Mouse (Mus musculus) hindbrain, embryonic 16.5 days (tissue): ENCODE data around the gene Gm10318. TPM values are rescaled to one million over a fixed set of nuclear protein-coding genes. Genes with fewer than 3 reads are reported as not detected.

Experiments
- ATAC-seq: fragments of 200-750 bp; cut with Nextera tagmentation; 2 replicates; pipeline ENCODE4 v1.8.0; 2017; ENCODE audit warnings: moderate TSS enrichment, moderate library complexity
- H3K27ac ChIP-seq: fragments of 300-500 bp; sonication (generic); 2 replicates; pipeline ENCODE4 v1.5.1; 2014; ENCODE audit warnings: low read depth, mild to moderate bottlenecking, control low read depth, low read length, moderate library complexity
- H3K27me3 ChIP-seq: fragments of 300-500 bp; sonication (generic); replicated peaks from 2 replicates; pipeline ENCODE4 v1.6.1; 2014; ENCODE audit warnings: low read length; ENCODE audit not compliant: control insufficient read depth, insufficient read depth
- H3K36me3 ChIP-seq: fragments of 300-500 bp; sonication (generic); 2 replicates; pipeline ENCODE4 v1.6.1; 2014; ENCODE audit warnings: mild to moderate bottlenecking, low read length, moderate library complexity, mixed read lengths; ENCODE audit not compliant: control insufficient read depth, insufficient read depth
- H3K4me1 ChIP-seq: fragments of 300-500 bp; sonication (generic); 2 replicates; pipeline ENCODE4 v1.6.1; 2014; ENCODE audit warnings: low read depth, low read length; ENCODE audit not compliant: control insufficient read depth, insufficient read depth
- H3K4me2 ChIP-seq: fragments of 300-500 bp; sonication (generic); 2 replicates; pipeline ENCODE4 v1.6.1; 2014; ENCODE audit warnings: mild to moderate bottlenecking, low read length, control low read depth, moderate library complexity
- H3K4me3 ChIP-seq: fragments of 300-500 bp; sonication (generic); 2 replicates; pipeline ENCODE4 v1.5.1; 2014; ENCODE audit warnings: mild to moderate bottlenecking, low read length, control low read depth, moderate library complexity
- H3K9ac ChIP-seq: fragments of 300-500 bp; sonication (generic); 2 replicates; pipeline ENCODE4 v1.6.1; 2014; ENCODE audit warnings: low read depth, mild to moderate bottlenecking, control low read depth, low read length, moderate library complexity
- H3K9me3 ChIP-seq: fragments of 300-500 bp; sonication (generic); 2 replicates; pipeline ENCODE4 v1.6.1; 2014; ENCODE audit warnings: mild to moderate bottlenecking, low read length, moderate library complexity; ENCODE audit not compliant: control insufficient read depth
- WGBS: fragments of 180-500 bp; shearing (Covaris S2); extraction: QIAGEN DNeasy Blood & Tissue Kit; methylation state at CpG from one replicate; pipeline ENCODE4 v1.1.7; 2014; 5-methylcytosine and 5-hydroxymethylcytosine counted together
- polyA plus RNA-seq: library from polyadenylated mRNA; unstranded; fragments of >200 nt; fragmentation: Nextera tagmentation; extraction: Ambion mirVana; gene quantifications from 2 replicates; pipeline ENCODE4 v1.2.1, GENCODE M21; 2015

Gm10318 gene
- polyA plus RNA-seq, 1 experiment from 2014 or later, result not detected

- Histone ChIP-seq H3K4me3 (no peak overlapping the region), H3K27ac (no peak overlapping the region), H3K36me3 (no peaks in the 10 kb centered on the region; the same call in 1 of the 2 replicates), H3K4me2 (no peak overlapping the region), H3K9me3 (peaks cover 7% of the 10 kb centered on the region), H3K27me3 (no peaks in the 10 kb centered on the region), H3K4me1 (no peaks in the 10 kb centered on the region), H3K9ac (no peak overlapping the region)
- 84% methylated on average over 6 of the region's 6 CpGs for WGBS
- ATAC-seq, result no peak
Observed at GRCm38 (mm10) chr10:77839006-77839405, 13.7 kb upstream of the Gm10318 start.

GRCm38 (mm10) chr10:77846503-77846902 is 6.2 kb upstream of the Gm10318 start, which contains the start of gene Gm36176:
TSS of gene Gm36176 (plus strand) at chr10:77846803.
- no peak within 1 kb of the TSS for H3K9ac ChIP-seq
- no peaks in the 10 kb centered on the region; the same call in 1 of the 2 replicates for H3K36me3 ChIP-seq
- H3K27me3 ChIP-seq, result no peaks in the 10 kb centered on the region
- ATAC-seq, result no peak
- H3K27ac ChIP-seq, result no peak within 1 kb of the TSS
- H3K4me3 ChIP-seq, result no peak within 1 kb of the TSS
- H3K4me1 ChIP-seq, result no peaks in the 10 kb centered on the region
- 78% methylated on average over 2 of the region's 3 CpGs for WGBS
- H3K4me2 ChIP-seq, result no peak within 1 kb of the TSS
- H3K9me3 ChIP-seq, result peaks cover 14% of the 10 kb centered on the region

- 23% methylated on average over 2 of the region's 2 CpGs for whole genome bisulfite sequencing
- no peaks in the 10 kb centered on the region; the same call in 1 of the 2 replicates for H3K36me3 ChIP-seq
- no peak overlapping the region for H3K27ac ChIP-seq
- no peak overlapping the region for H3K4me2 ChIP-seq
- H3K4me1 ChIP-seq, result no peaks in the 10 kb centered on the region
- peaks cover 14% of the 10 kb centered on the region for H3K9me3 ChIP-seq
- no peak for ATAC-seq
- no peak overlapping the region for H3K9ac ChIP-seq
- H3K4me3 ChIP-seq, result no peak overlapping the region
- no peaks in the 10 kb centered on the region for H3K27me3 ChIP-seq
Observed at GRCm38 (mm10) chr10:77846961-77847360, 5.7 kb upstream of the Gm10318 start.

- Histone ChIP-seq H3K36me3 (no peaks in the 10 kb centered on the region; the same call in 1 of the 2 replicates), H3K9me3 (peaks cover 14% of the 10 kb centered on the region), H3K4me1 (no peaks in the 10 kb centered on the region), H3K27me3 (no peaks in the 10 kb centered on the region), H3K9ac (no peak overlapping the region), H3K4me3 (no peak overlapping the region), H3K4me2 (no peak overlapping the region), H3K27ac (no peak overlapping the region)
- ATAC-seq, result no peak
- 85% methylated on average over 2 of the region's 2 CpGs for WGBS
Observed at GRCm38 (mm10) chr10:77847538-77847937, 5.1 kb upstream of the Gm10318 start.

DNA sequence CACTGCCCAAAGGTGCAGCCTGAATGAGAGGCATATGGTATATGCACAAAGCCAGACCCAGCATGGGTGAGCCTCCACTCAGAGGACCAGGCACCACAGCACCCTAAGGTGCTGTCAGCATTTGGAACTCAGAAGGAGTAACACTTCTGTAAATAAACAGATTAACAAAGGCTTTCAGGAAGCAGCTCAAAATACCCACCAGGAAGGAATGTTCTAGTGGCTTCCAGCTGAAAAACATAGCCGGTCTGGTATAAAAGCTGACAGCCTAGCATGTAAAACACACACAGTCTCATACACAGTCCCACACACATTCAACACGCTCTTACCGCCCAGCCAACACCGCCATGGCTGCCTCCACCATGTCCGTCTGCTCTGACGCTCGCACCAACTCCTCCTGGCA is 9.0 kb downstream of the Gm10318 start, which contains the start of gene Gm3285:
Gm3285 (plus strand) TSS at position 301 of the 400 bp plus-strand sequence.
- Histone ChIP-seq H3K9ac (no peak within 1 kb of the TSS), H3K36me3 (no peaks in the 10 kb centered on the region), H3K27me3 (no peaks in the 10 kb centered on the region), H3K4me2 (no peak within 1 kb of the TSS), H3K4me3 (no peak within 1 kb of the TSS), H3K27ac (no peak within 1 kb of the TSS), H3K4me1 (no peaks in the 10 kb centered on the region), H3K9me3 (no peaks in the 10 kb centered on the region)
- no peak for ATAC-seq
- WGBS, result 51% methylated on average over 7 of the region's 7 CpGs

DNA sequence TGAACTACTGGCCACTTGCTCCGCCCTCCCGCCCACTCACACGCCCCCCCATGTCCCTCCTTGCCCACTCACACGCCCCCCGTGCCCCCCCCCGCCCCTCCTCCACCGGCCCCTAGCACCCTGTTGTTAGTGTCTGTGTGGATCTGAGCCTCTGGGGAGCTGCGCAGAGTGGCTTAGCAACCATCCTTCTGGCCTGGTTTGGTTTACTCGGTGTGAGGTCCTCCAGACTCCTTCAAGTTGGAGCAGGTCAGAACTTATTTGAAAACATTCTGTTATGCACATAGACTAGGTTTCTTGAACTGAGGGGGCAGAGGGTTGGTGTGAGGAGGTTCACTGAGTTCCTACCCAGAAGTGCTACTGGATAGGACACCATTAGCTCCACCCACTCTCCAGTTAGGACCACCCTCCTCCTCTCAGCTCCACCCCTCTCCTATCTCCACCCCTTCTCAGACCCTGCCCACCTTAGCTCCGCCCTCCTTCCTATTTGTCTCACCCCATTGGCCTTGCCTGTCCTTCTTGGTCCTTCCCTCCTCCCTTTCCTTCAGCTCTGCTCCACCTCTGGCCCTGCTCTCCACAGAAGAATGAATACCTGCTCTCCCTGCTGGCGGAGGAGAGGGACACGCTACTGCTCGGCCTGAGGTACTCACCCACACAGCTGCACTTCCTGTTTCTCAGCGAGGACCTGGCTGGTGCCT is 11.6 kb downstream of the Gm10318 start:
- no peaks in the 10 kb centered on the region for H3K4me1 ChIP-seq
- no peaks in the 10 kb centered on the region for H3K36me3 ChIP-seq
- H3K27me3 ChIP-seq, result no peaks in the 10 kb centered on the region
- no peak overlapping the region for H3K27ac ChIP-seq
- peak; percentile 85 for ATAC-seq
- H3K4me3 ChIP-seq, result peak overlapping the region; percentile 27
- no peaks in the 10 kb centered on the region for H3K9me3 ChIP-seq
- peak overlapping the region; percentile 41 for H3K4me2 ChIP-seq
- WGBS, result 43% methylated on average over 14 of the region's 14 CpGs
- no peak overlapping the region for H3K9ac ChIP-seq

DNA sequence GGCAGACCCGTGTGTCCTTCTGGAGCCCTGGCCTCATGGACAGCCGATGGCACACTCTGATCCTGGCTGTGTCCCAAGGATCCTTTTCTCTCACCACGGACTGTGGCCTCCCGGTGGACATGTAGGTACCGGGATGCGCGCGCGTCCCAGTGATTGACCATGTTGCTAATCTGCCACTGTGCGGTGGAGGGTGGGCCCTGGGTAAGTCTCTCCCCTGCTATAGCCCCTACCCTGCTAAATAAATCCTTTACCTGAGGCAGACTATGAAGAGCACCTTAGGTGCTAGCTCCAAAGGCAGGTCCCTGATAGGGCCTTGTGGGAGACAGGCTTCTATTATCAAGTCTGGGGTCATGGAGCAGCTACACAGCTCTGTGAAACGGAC is 12.1 kb downstream of the Gm10318 start:
- Histone ChIP-seq H3K27ac (no peak overlapping the region), H3K27me3 (no peaks in the 10 kb centered on the region), H3K4me2 (peak overlapping the region; percentile 41), H3K36me3 (no peaks in the 10 kb centered on the region), H3K9ac (no peak overlapping the region), H3K4me1 (no peaks in the 10 kb centered on the region), H3K9me3 (no peaks in the 10 kb centered on the region), H3K4me3 (peak overlapping the region; percentile 27)
- no peak; the same call in 1 of the 2 replicates for ATAC-seq
- WGBS, result 40% methylated on average over 11 of the region's 11 CpGs

- Histone ChIP-seq H3K36me3 (no peaks in the 10 kb centered on the region), H3K9me3 (no peaks in the 10 kb centered on the region), H3K4me3 (no peak overlapping the region), H3K4me2 (no peak overlapping the region), H3K9ac (no peak overlapping the region), H3K27ac (no peak overlapping the region), H3K27me3 (no peaks in the 10 kb centered on the region), H3K4me1 (no peaks in the 10 kb centered on the region)
- no peak for ATAC-seq
- WGBS, result 44% methylated on average over 1 of the region's 1 CpGs
Observed at GRCm38 (mm10) chr10:77867546-77867945, 14.9 kb downstream of the Gm10318 start.

- no peaks in the 10 kb centered on the region for H3K9me3 ChIP-seq
- no peaks in the 10 kb centered on the region for H3K4me1 ChIP-seq
- H3K4me2 ChIP-seq, result no peak overlapping the region
- no peaks in the 10 kb centered on the region for H3K27me3 ChIP-seq
- H3K27ac ChIP-seq, result no peak overlapping the region
- 86% methylated on average over 7 of the region's 7 CpGs for WGBS
- H3K36me3 ChIP-seq, result no peaks in the 10 kb centered on the region
- no peak overlapping the region for H3K9ac ChIP-seq
- H3K4me3 ChIP-seq, result no peak overlapping the region
- ATAC-seq, result no peak
Observed at GRCm38 (mm10) chr10:77869651-77870050, 17.0 kb downstream of the Gm10318 start.
